In genomic region chr15:102656658-102657057, GRCm38 (mm10) we compare ENCODE assay signal across 8 mouse cellular contexts. TPM values are rescaled to one million over a fixed set of nuclear protein-coding genes. Genes with fewer than 3 reads are reported as not detected.
DNase-seq lines count a peak whose midpoint lies in the region; ATAC-seq and TF ChIP-seq lines count a peak whose summit lies in the region.

No protein-coding gene starts in this region.

- no peaks in the 10 kb centered on the region for H3K27me3 ChIP-seq in heart, embryonic 14.5 days (ENCODE audit: control insufficient read depth, insufficient read depth, low read length)
- no peaks in the 10 kb centered on the region for H3K27me3 ChIP-seq in stomach, embryonic 16.5 days (ENCODE audit: control insufficient read depth, insufficient read depth, low read length)

- WGBS in heart, embryonic 14.5 days: 52% methylated on average over 4 of the region's 4 CpGs
- WGBS in stomach, embryonic 16.5 days: 8% methylated on average over 4 of the region's 4 CpGs

- no peak overlapping the region for H3K4me3 ChIP-seq in cortical plate, adult 2 months (ENCODE audit: insufficient read depth, low read length)
- no peak overlapping the region for H3K4me3 ChIP-seq in heart, embryonic 14.5 days (ENCODE audit: control insufficient read depth in 1 of 2, insufficient read depth in 1 of 2, low read depth in 1 of 2, low read length in 2 of 2)
- H3K4me3 ChIP-seq in stomach, embryonic 16.5 days (replicated peaks; ENCODE audit: low read length): no peak overlapping the region

- DNase-seq in gastrocnemius, postnatal 14 days: peak; percentile 23
- DNase-seq in gastrocnemius, adult 8-10 months (ENCODE audit: low spot score in 2 of 2): no peak
- DNase-seq in lung, adult 18-20 months: peak; percentile 57 to 78
- DNase-seq in frontal cortex, postnatal 14 days (ENCODE audit: low spot score in 2 of 2): no peak

- intact Hi-C loops in gastrocnemius, postnatal 14 days (cut with DNase I; ENCODE audit: low total_unique reads): no loop called here

- peak overlapping the region; percentile 86 for H3K27ac ChIP-seq in cortical plate, adult 2 months (ENCODE audit: insufficient read depth, low read length)
- peak overlapping the region; percentile 89 for H3K27ac ChIP-seq in heart, embryonic 14.5 days (replicated peaks in 1 of 2; ENCODE audit: control insufficient read depth in 1 of 2, insufficient read depth in 1 of 2, low read depth in 2 of 2, low read length in 2 of 2)
- H3K27ac ChIP-seq in stomach, embryonic 16.5 days (ENCODE audit: low read length): peak overlapping the region; percentile 99

- H3K4me2 ChIP-seq in heart, embryonic 14.5 days (ENCODE audit: low read length): peak overlapping the region; percentile 31
- peak overlapping the region; percentile 42 for H3K4me2 ChIP-seq in stomach, embryonic 16.5 days (ENCODE audit: low read depth, low read length)

- H3K4me1 ChIP-seq in cortical plate, adult 2 months (ENCODE audit: control insufficient read depth, insufficient read depth, low read length): peaks cover 7% of the 10 kb centered on the region
- peaks cover 16 to 20% of the 10 kb centered on the region in 2 experiments for H3K4me1 ChIP-seq in heart, embryonic 14.5 days (ENCODE audit: control insufficient read depth in 2 of 2, insufficient read depth in 2 of 2, low read length in 2 of 2)
- peaks cover 26% of the 10 kb centered on the region for H3K4me1 ChIP-seq in stomach, embryonic 16.5 days (ENCODE audit: control insufficient read depth, insufficient read depth, low read length)

- no peaks in the 10 kb centered on the region for H3K9me3 ChIP-seq in heart, embryonic 14.5 days (ENCODE audit: control insufficient read depth, low read length)
- H3K9me3 ChIP-seq in stomach, embryonic 16.5 days (replicated peaks; ENCODE audit: control insufficient read depth, low read length): no peaks in the 10 kb centered on the region

- peaks cover 16% of the 10 kb centered on the region for H3K36me3 ChIP-seq in heart, embryonic 14.5 days (ENCODE audit: control insufficient read depth, insufficient read depth, low read length)
- 0 out of 2 replicates have a peak, but pooled peaks cover 8% of the 10 kb centered on the region for H3K36me3 ChIP-seq in stomach, embryonic 16.5 days (ENCODE audit: control insufficient read depth, insufficient read depth, low read length)

- no peak for TF ChIP-seq CTCF in cortical plate, adult 2 months (IDR thresholded peaks at IDR 0.05; ENCODE audit: extremely low read depth, insufficient read depth, low read length)

- ATAC-seq in heart, embryonic 14.5 days (ENCODE audit: insufficient number of reproducible peaks, insufficient read depth, low FRiP score, low read depth): peak; percentile 84
- peak; percentile 89 for ATAC-seq in stomach, embryonic 16.5 days (ENCODE audit: insufficient read depth, low FRiP score)
- no peak for ATAC-seq in megakaryocyte progenitor cell, adult 5-6 weeks (replicated peaks; ENCODE audit: poor library complexity)

- H3K9ac ChIP-seq in heart, embryonic 14.5 days (ENCODE audit: low read length): no peak overlapping the region; the same call in 1 of the 2 replicates
- H3K9ac ChIP-seq in stomach, embryonic 16.5 days (ENCODE audit: low read length): peak overlapping the region; percentile 58

- no peak for TF ChIP-seq POLR2A in cortical plate, adult 2 months (IDR thresholded peaks at IDR 0.05; ENCODE audit: extremely low read depth, insufficient read depth, low read length)

RNA-seq across cellular contexts. Expression of gene Atp5g2, which starts 15.5 kb away (rescaled TPM):
- total RNA-seq in gastrocnemius, postnatal 14 days (2021): 10 to 100 TPM; 27.7 to 28.8 TPM
- 10 to 100 TPM; 12.4 to 33.5 (median 21.7) TPM for total RNA-seq in gastrocnemius, adult 8-10 months (2022)
- 293 and 296 TPM in 2 replicates for polyA plus RNA-seq in cortical plate, adult 2 months (2012; rRNA removed)
- 98.6 and 118 TPM in 2 replicates for polyA plus RNA-seq in heart, embryonic 14.5 days (2014; fragmentation: Nextera tagmentation; extraction: Ambion mirVana)
- polyA plus RNA-seq in stomach, embryonic 16.5 days (2015; fragmentation: Nextera tagmentation; extraction: Ambion mirVana): 53.3 and 54.2 TPM in 2 replicates
- 58.2 and 76.2 TPM in 2 replicates for total RNA-seq in megakaryocyte progenitor cell, adult 5-6 weeks (2015)
- 57.1 and 73.8 TPM in 2 replicates for total RNA-seq in megakaryocyte progenitor cell, adult 5-6 weeks (2017)

RNA-seq across cellular contexts. Expression of gene Atf7, which starts 31.4 kb away (rescaled TPM):
- total RNA-seq in gastrocnemius, postnatal 14 days (2021): 10 to 100 TPM; 49.9 to 51.2 TPM
- 10 to 100 TPM; 42.4 to 57.5 (median 51.7) TPM for total RNA-seq in gastrocnemius, adult 8-10 months (2022)
- polyA plus RNA-seq in cortical plate, adult 2 months (2012; rRNA removed): 50.2 and 50.7 TPM in 2 replicates
- 27.0 and 29.7 TPM in 2 replicates for polyA plus RNA-seq in heart, embryonic 14.5 days (2014; fragmentation: Nextera tagmentation; extraction: Ambion mirVana)
- polyA plus RNA-seq in stomach, embryonic 16.5 days (2015; fragmentation: Nextera tagmentation; extraction: Ambion mirVana): 40.6 and 40.8 TPM in 2 replicates
- 149 and 164 TPM in 2 replicates for total RNA-seq in megakaryocyte progenitor cell, adult 5-6 weeks (2015)
- 35.3 and 55.5 TPM in 2 replicates for total RNA-seq in megakaryocyte progenitor cell, adult 5-6 weeks (2017)

RNA-seq across cellular contexts. Expression of gene Gm28047, which starts 31.8 kb away (rescaled TPM):
- total RNA-seq in gastrocnemius, postnatal 14 days (2021): 1 to 10 TPM in 1 of 2 experiments, not detected in 1; 1.9 TPM
- 1 to 10 TPM in 3 of 4 experiments, not detected in 1; 1.1 to 1.8 (median 1.8) TPM for total RNA-seq in gastrocnemius, adult 8-10 months (2022)
- polyA plus RNA-seq in cortical plate, adult 2 months (2012; rRNA removed): not detected in 2 replicates
- polyA plus RNA-seq in heart, embryonic 14.5 days (2014; fragmentation: Nextera tagmentation; extraction: Ambion mirVana): not detected in 2 replicates
- polyA plus RNA-seq in stomach, embryonic 16.5 days (2015; fragmentation: Nextera tagmentation; extraction: Ambion mirVana): not detected in 2 replicates
- total RNA-seq in megakaryocyte progenitor cell, adult 5-6 weeks (2015): 0.78 TPM in 1 of 2 replicates, not detected in the other
- total RNA-seq in megakaryocyte progenitor cell, adult 5-6 weeks (2017): not detected in 2 replicates

Comparison
In these comparisons a context has a peak if more than half of its experiments do, and no peak if none do; other contexts are left out.
1. DNase-seq: peak in gastrocnemius, postnatal 14 days (single experiment) and lung, adult 18-20 months (2 of 2); none in gastrocnemius, adult 8-10 months (0 of 2) and frontal cortex, postnatal 14 days (0 of 2).
2. Peak in every context shown above with its lines, with median percentiles within 50 percentile points of each other: H3K27ac ChIP-seq.